Mouse (Mus musculus) cerebellum, adult 18-20 months (tissue): Measurements from ENCODE around the gene Slc1a2.

Experiments used
- DNase-seq, 2 experiments: peaks; one replicate each; pipeline ENCODE4 v3.0.0; 2021

Slc1a2 gene

DNA sequence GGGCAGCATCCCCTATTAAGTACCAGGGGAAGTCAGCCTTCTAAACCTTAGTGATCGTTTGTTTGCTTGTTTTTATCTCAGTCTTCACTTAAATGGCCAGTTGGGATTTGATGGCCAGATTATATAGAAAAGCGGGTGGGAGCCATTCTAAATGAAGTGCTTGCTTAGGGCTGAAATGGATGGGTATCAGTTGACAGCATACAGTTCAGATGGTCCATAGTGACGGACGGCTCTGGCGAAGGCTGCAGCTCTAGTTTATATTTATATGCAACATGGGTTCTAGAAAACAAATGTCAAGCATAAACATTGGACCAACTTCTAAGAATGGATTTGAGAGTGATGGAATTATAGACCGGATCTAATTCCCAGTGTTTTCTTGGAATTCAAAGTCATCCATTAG is 9.5 kb downstream of the Slc1a2 start:
- DNase-seq: no peak

- no peak for DNase-seq
Observed at GRCm38 (mm10) chr2:102669580-102669979, 11.1 kb downstream of the Slc1a2 start.

DNA sequence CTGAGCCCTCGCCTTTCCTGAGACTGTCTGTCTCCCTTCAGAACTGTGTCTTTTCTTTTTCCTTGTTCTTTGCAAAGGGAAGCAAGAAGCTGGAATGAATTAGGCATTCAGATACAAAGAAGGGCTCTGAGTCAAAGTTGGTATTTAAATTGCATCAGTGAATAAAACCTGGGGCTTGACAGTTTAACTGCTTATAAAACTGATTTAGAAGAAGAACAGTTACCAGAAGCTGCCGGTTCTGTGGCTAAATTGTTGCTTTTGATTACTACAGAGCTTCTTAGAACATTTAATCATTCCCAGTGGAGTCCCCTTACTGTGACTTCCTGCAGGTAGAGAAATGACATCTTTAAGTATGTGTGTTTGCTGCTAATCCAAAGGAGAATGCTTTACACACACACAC is 16.1 kb downstream of the Slc1a2 start:
- DNase-seq: no peak

GRCm38 (mm10) chr2:102675275-102675674 is 16.8 kb downstream of the Slc1a2 start:
- peak; percentile 47 to 65 for DNase-seq

DNA sequence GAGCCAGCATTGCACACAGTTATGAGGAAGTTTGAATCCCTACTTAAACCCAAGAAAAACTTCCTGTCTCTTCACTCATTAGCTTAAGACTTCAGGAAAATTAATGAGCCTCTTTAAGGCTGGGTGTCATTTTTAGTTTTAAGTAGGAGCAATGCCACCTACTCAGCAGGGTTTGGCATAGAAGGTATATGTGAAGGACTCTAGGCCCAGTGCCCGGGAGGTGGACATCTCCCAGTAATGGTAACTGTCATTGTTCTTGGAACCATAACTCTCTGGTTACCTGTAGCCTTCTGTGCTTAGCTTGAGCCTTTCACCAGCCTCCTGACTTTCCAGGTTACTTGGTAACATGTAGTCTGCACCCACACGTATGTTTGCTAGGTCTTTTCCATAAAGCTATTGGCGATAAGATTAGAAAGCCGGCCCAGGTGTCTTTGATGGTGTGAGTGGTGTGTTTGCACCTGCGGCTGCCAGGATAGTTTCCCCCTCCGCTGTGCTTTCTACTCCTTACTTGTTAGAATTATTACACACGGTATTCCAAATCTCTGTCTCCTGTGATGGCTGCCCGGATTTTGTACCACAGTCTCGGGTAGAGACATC is 18.4 kb downstream of the Slc1a2 start:
- DNase-seq: peak; percentile 26 to 54

- DNase-seq: no peak
Observed at GRCm38 (mm10) chr2:102677400-102677799, 18.9 kb downstream of the Slc1a2 start.

- no peak for DNase-seq
Observed at GRCm38 (mm10) chr2:102681351-102681750, 22.9 kb downstream of the Slc1a2 start.

DNA sequence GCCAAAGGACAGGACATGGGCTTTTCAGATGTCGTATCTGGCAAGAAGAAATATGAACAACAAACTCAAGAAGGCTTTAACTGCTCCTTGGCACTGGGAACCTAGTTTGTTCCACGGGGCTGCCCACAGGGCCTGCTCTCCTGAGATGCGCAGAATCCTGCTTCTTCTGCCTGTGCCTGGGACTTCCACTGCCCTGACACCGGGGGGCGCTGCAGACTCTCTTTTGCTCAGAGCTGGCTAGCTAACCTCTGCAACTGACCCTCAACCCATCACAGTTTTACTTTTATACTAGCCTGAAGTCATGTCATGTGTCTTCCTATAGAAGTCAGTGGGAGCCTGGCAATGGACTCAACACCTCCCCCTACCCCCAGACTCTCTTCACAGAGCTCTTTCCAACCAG is 23.7 kb downstream of the Slc1a2 start:
- peak; percentile 30 to 32 for DNase-seq

DNA sequence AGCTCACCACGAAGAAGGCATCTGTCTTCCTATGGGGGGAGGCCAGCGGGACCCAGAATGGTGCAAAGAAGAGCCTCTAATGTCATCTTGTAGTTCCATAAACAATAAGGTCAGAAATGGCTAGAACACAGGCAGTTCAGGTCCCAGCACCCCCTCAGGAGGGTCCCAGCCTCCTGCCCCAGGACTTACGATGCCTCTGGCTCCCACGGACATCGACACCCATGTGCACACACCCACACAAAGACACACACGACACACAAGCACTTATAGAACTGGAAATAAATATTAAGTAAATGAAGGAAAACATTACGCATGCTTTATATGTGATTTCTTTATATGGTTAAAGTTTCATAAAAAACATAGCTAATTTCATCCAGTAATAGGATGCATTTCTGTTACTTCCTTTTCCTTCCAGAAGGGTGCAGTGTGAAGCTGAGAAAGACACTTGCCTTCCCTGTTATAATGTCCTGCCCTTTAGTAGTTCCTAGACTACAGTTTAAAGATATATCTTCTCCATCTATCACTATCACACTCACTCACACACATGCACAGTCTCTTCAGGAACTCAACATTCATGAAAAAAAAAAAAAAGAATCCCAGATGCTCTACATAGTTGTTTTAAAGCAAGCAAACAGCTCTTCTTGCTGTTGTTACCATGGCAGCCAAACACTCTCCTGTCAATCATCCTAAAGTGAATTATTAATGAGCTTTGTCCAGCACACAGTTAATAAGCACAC is 27.1 kb downstream of the Slc1a2 start:
- DNase-seq: no peak

DNA sequence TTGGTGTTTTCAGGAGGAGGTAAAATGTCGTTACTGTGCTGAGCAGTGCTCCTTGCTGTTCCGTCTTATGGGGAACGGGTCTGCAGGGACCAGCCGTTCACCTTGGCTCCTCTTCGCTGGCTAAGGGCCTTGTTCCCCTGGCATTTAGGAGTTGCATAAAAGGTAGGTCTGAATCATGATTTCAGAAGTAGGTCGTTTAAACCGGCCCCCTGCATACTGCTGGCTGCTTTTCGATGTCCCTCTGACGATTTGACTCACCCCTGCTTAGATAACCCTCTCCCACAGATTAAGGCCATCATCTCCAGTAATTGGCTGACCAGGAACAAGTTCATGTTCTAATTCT is 27.6 kb downstream of the Slc1a2 start:
- DNase-seq: no peak

- no peak for DNase-seq
Observed at GRCm38 (mm10) chr2:102693556-102693955, 35.1 kb downstream of the Slc1a2 start.

DNA sequence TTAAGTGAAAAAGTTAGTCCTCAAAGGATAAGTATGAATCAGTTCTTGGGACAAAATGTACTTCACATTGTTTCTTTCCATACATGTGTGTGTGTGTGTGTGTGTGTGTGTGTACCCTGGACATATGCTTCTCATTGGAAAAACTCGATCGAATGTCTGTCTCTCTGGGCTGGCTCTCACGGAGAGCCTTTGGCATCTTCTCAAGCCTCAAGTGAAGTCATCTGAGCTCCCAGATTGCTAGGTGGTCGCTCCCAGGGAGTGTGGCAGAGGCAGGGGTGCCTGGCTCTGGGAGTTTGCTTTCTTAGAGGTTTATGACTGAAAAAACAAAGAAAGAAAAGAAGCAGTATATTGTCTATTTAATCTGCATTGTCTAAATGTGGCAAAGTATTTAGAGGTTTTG is 36.3 kb downstream of the Slc1a2 start:
- DNase-seq: no peak

DNA sequence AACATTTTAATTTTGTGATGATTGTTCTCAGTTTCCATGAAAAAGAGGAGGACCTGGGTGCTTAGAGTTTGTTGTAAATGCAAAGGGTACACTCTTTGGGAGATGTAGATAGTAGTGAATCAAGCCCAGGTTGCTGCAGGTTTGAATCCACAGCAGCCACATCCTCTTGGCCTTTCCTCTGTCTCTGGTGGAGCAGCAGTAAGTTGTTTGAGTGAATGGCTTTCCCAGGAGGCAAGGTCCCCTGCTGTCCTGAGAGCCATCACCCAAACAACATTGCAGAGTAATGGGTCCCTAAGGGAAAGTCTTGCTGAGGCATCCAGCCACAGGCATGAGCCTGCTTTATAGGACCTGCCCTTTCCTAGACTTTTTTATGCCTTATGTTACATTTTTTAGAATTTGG is 37.1 kb downstream of the Slc1a2 start:
- no peak for DNase-seq

DNA sequence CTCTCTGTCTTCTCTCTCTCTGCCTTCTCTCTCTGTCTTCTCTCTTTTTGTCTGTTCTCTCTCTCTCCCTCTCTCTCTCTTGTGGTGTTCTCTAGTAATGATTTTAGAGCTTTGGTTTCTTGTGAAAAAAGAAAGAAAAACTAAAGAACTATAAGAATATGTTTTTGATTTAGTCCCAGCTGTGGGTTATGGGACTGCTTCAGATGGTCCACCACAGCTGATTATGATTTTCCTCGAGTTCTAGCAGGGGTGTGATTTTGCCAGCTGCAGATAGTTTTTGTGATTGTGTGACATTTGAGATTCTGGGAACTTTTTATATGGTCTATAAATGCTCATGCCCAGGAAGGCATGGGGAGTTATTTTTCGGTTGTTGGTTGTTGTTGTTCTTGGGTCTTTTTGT is 39.3 kb downstream of the Slc1a2 start:
- no peak for DNase-seq

GRCm38 (mm10) chr2:102699921-102700320 is 41.5 kb downstream of the Slc1a2 start:
- DNase-seq: no peak

DNA sequence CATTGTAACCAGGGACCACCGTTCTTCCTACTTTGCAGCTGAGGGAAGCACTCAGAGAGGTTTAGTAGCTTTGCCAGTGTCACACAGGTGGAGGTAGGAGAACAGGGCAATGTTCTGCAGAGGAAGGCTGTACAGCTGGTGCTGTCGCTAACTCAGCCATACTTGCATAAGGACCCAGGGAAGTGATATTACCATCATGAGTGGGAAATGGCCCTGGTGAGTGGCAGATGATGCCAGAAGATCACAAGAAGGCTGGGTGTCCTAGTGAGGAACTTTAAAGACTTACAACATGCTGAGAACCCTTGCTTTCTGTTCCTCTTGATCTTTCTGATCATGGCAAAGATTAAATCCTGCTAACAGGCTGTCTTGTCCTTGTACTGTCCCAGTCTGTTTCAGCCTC is 42.2 kb downstream of the Slc1a2 start:
- no peak for DNase-seq

DNA sequence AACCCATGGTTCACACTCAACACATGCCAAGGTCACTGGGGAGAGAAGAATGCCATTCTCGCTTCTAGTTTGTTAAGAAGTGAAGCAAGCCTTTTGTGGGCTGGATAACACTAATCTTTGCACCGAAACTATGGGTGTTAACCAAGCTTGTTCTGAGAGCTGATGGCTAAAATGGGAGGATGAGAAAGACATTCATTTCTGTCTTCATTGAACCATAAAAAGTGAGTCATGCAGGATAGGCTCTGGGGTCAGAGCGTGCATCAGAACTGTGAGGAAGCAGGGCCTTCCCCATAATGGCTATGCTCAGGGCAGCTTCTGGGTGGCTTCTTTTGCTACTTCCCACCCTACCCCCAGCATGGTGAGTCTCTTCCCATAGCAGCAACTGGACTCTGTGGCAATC is 42.9 kb downstream of the Slc1a2 start:
- no peak for DNase-seq

DNA sequence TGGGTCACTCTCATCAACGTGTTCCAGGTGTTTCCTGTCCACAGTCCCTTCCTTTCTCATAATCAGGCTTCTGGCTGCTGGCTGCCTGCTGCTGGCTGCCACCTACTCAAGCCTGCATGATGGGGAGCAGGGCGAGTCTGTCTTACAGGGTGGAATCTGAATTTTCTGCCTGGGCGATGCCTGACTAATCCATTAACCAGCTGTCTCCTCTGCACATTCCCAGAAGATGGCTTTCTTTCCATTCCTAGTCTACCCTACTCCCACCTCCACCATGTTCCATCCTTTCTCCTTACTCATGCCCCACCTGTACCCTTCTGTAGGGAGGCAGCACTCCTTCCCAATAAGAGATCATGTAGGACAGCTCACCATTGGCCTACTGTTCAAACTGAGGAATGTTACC is 45.1 kb downstream of the Slc1a2 start:
- DNase-seq: no peak

DNA sequence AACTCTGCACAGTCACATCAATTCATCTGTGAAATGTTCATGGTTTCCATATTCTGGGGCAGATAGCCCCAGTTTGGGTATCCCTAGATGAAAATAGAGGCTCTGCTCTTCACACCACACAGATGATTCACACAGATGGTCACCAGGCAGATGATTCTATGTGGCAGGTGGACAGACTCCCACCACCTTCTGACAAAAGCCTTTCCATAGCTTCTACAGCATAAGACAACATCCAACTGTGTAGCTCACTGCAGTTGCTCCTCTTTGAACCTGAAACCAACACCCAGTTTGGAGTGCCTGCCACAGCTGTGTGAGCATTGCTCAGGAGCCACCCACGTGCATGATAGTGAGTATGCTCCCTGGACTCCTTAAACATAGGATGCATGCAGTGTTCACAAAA is 46.3 kb downstream of the Slc1a2 start:
- DNase-seq: no peak

- no peak for DNase-seq
Observed at GRCm38 (mm10) chr2:102711511-102711910, 53.1 kb downstream of the Slc1a2 start.

DNA sequence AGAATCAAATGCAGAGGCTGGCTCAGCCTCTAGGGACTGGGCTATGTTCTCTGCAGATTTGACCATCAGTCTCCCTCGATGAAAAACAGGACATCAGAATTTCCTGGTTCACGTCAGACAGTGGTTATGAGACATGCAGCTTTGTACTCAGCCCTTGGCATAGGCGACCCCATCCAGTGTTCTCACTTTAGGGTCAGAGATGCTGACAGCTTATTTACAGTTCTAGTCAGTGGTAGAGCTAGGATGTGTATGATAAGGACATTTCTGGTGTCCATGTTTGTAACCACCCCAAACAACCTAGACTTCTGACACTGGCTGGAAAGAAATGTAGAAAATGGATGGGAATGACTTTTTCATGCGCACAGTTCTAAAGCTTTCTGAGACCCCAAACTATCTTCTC is 53.6 kb downstream of the Slc1a2 start:
- DNase-seq: no peak

- DNase-seq: no peak
Observed at GRCm38 (mm10) chr2:102712678-102713628, 54.5 kb downstream of the Slc1a2 start.

GRCm38 (mm10) chr2:102714320-102714719 is 55.9 kb downstream of the Slc1a2 start:
- DNase-seq: no peak

GRCm38 (mm10) chr2:102715754-102716153 is 57.3 kb downstream of the Slc1a2 start:
- DNase-seq: no peak
